Mouse (Mus musculus) right cerebral cortex, postnatal 25 days (tissue): ENCODE results near the gene Klhl29.

Experiments
- DNase-seq: peaks from one replicate; pipeline ENCODE4 v3.0.0; 2022

Gene Klhl29

DNA sequence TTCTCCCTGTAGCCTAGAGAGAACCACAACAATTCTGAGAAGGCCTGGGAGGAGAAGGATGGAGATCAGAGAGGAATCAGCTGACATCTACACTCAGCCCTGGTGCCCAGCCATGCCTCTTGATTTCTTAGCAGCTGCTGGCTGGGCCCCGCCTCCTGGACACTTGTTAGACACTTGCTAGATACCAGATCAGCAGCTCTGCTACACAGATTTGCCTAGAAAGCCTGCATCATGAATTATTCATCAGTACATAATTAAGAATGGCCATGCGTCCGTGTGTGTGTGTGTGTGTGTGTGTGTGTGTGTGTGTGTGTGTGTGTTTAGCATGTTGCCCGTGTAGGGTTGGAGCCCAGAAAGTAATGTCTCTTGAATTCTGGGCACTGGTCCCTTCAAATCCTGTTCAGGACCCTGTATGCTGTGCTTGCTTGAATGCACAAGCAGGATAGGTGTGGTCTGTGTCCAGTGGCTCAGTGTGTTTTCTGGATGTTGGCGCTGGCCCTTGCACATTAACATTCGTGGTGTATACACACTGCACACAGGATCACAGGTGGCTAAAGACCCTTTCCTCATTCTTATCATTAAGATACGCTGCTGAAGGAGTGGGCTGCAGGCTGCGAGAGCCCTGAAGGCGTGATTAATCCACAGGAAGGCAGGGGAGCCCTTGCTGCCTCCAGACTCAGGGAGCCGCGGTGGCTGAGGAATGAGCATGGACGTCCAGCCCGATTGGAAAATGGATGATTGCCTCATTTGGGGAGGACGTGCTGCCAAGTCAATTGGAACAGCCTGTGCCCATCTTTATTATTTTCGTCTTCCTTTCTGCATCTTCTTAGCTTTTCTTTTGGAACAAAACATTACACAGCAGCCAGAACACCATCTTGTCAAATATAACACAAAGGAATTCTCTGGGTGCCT, 159.4 kb downstream of the Klhl29 start:
- DNase-seq: no peak

GRCm38 (mm10) chr12:5214266-5214665, 161.2 kb downstream of the Klhl29 start:
- DNase-seq: no peak

DNA sequence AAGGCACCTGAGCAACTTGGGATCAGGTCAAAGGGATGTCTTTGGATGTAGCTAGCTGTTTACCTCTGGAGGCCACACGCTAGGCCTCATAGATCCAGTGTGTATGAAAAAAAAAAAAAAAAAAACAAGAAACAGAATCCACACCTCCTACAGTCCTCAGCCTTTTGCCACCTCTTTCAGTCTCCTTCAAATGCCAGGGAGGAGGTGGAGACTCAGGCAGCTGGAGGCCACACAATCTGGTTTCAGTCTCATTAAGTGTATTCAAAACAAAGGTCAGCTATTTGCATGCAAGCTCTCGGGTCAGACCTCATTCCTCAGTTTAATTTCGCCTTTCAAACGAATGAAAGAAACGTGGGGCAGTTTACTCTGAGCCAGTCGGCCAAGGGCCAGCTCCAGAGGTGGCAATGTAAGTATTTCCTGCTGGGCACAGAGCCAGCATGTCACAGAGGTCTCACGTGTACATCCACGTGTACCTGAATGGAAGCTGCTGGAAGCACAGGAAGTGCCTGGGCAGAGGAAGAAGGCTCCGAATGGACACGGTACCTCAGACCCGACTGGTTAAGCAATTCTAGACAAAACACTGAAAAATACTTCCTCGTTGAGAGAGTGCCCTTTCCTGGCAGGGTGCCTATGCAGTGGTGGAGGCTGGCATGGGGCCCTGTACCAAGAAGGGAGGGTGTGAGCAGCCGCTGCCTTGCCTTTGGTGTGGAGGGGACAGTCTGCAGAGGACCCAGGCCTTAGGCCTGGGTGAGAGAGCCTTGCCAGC, 162.0 kb downstream of the Klhl29 start:
- DNase-seq: peak; percentile 49

- DNase-seq: no peak
These were observed 163.6 kb downstream of the Klhl29 start for GRCm38 (mm10) chr12:5211884-5212283.

- DNase-seq: peak; percentile 74
These were observed 164.7 kb downstream of the Klhl29 start for GRCm38 (mm10) chr12:5210786-5211185.

GRCm38 (mm10) chr12:5207941-5208905, 167.3 kb downstream of the Klhl29 start:
- DNase-seq: no peak

- no peak for DNase-seq
These were observed 168.3 kb downstream of the Klhl29 start for GRCm38 (mm10) chr12:5207172-5207571.

DNA sequence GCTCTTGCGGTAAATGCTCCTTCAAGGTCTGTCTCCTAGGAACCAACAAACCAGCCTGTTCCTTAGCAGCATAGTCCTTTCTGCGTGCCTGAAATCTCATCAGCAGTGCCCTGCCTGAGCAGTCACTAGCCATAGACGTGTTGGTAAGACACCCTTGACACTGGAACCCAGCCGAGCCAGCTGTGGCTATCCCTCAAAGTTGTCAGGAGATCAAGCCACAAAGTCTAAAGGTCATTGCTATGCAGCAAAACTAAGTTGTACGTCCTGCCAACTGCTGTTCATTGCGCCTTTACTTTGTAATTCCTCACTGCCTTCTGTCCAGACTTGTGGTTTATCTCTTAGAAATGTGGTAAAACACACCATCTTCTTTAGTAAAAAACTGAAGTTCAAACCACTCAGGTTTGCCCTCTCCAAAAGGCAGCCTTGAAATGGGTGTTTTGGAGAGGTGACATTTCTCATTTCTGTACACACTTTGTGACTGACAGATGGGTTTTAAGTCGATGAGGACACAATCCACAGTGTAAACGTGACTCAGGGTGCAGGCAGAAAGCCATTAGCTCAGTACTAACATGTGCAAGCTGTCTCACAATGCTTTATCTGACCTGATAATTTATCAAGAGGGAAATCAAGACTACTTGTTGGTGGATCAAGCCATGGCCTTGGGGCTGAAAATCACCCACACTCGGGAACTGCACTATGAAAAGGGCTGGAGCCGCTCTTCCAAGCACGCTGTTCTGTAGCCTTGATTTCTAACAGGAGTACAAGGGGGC, 171.2 kb downstream of the Klhl29 start:
- DNase-seq: no peak

DNA sequence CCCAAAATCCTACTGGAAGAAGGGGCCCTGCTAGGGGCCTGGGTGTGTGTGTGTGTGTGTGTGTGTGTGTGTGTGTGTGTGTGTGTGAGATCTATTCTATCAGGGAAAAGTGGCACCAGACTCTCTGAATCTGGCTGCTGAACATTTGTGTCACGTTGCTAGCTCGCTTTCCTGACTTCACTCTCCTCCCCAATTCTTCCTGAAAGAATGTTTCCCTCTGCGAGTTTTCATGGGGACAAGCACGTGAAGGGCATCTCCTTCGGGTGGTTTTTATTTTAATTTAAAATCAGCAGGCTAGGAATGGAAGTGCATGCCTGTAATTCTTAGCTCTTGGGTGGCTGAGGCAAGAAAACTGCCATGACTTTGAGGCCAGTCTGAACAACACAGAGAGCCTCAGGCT, 172.1 kb downstream of the Klhl29 start:
- DNase-seq: no peak

DNA sequence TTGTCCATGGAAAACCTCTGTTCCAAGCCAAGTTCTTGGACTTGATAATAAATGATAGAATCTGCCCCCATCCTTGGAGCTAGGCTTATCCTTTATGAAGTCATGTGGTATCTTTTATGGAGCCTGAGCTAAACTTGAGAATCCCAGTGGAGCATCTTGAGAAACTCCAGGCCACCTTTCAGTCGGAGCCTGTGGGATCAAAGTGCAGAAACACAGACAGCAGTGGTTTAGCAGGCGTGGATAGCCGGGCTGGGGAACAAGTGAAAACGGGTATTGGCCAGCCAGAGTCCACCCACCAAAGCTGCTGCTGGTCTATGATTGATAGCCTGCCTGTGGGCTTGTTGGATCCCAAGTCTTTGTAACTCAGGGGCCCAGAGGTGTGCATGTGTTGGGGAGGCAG, 177.2 kb downstream of the Klhl29 start:
- no peak for DNase-seq

GRCm38 (mm10) chr12:5194176-5194575, 181.3 kb downstream of the Klhl29 start:
- no peak for DNase-seq

GRCm38 (mm10) chr12:5192380-5192718, 183.1 kb downstream of the Klhl29 start:
- no peak for DNase-seq

- no peak for DNase-seq
These were observed 183.7 kb downstream of the Klhl29 start for GRCm38 (mm10) chr12:5191628-5192379.

- DNase-seq: no peak
These were observed 184.3 kb downstream of the Klhl29 start for GRCm38 (mm10) chr12:5191206-5191605.

GRCm38 (mm10) chr12:5189446-5190150, 185.9 kb downstream of the Klhl29 start:
- DNase-seq: no peak

DNA sequence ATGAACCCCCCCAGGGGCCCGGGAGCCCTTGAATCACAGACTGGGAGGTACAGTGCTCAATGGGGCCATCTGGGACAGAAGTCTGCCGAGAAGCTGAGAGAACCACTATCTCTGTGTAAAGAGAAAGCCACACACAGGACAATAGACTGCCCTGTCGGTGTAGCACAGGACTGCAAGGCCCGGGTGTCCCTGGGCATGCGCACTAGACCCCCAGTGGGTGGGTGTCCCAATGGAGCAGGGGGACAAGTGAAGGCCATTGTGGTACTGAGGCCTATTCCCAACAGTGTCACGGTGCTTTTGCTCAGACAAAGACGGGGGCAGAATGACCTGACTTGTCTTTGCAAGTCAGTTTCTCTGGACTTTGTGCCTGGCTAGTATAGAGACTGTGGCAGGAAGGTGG, 186.6 kb downstream of the Klhl29 start:
- no peak for DNase-seq

GRCm38 (mm10) chr12:5187773-5188333, 187.6 kb downstream of the Klhl29 start:
- DNase-seq: no peak

- no peak for DNase-seq
These were observed 188.8 kb downstream of the Klhl29 start for GRCm38 (mm10) chr12:5186645-5187044.

- no peak for DNase-seq
These were observed 189.9 kb downstream of the Klhl29 start for GRCm38 (mm10) chr12:5185603-5186002.

DNA sequence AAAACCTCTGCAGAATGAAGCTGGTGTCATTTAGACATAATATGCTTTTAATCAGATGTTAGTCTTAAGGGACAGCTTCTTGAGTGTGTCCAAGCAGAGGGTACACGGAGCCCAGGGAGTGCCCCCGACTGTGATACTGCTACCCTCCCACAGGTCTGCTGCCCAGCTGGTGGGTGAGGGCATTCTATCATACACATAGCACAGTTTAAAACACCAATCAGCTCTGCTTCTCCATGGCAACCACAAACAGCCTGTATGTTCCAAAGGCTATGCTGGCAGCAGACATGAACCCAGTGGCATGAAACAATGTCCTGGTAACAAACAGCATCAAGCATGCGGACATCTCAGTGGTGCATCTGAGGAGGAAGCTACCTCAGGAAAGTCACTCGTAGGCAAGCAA, 192.9 kb downstream of the Klhl29 start:
- DNase-seq: no peak
